Comparison of ENCODE assay signal across 13 mouse cellular contexts in genomic region chr7:81604991-81605390, GRCm38 (mm10). TPM values are rescaled to one million over a fixed set of nuclear protein-coding genes. Genes with fewer than 3 reads are reported as not detected.
"Had no signal": no experiment of that assay in that cellular context is flagged by ENCODE, and none has a peak within 500 bp of the region (broad histone marks: within the 10 kb centered on the region; RNA-seq: fewer than 3 reads in every experiment).

No protein-coding gene starts in this region.

- H3K4me3 ChIP-seq: limb, embryonic 15.5 days; midbrain, embryonic 13.5 days; myocyte; neural tube, embryonic 15.5 days had no signal

- DNase-seq: kidney, adult 8-10 months; kidney, postnatal 25 days; layer of hippocampus, adult 9-11 months; layer of hippocampus, postnatal 36 days; right cerebral cortex, adult 18-20 months; thymus, postnatal 4 days had no signal

- H3K27me3 ChIP-seq: limb, embryonic 15.5 days; midbrain, embryonic 13.5 days; neural tube, embryonic 15.5 days had no signal

- H3K9ac ChIP-seq: limb, embryonic 15.5 days; midbrain, embryonic 13.5 days; neural tube, embryonic 15.5 days had no signal

- H3K4me1 ChIP-seq: limb, embryonic 15.5 days; midbrain, embryonic 13.5 days; neural tube, embryonic 15.5 days had no signal

- H3K36me3 ChIP-seq: limb, embryonic 15.5 days; midbrain, embryonic 13.5 days had no signal

- H3K9me3 ChIP-seq: limb, embryonic 15.5 days; midbrain, embryonic 13.5 days; neural tube, embryonic 15.5 days had no signal

- H3K4me2 ChIP-seq: limb, embryonic 15.5 days; midbrain, embryonic 13.5 days; neural tube, embryonic 15.5 days had no signal

- H3K27ac ChIP-seq: limb, embryonic 15.5 days; midbrain, embryonic 13.5 days; neural tube, embryonic 15.5 days had no signal

- ATAC-seq: inflammation-experienced regulatory T-cells, adult 6 months; intestine, postnatal 0 days; midbrain, embryonic 13.5 days had no signal

RNA-seq across cellular contexts. Expression of gene Fsd2, which starts 38.2 kb away (rescaled TPM):
- total RNA-seq: megakaryocyte-erythroid progenitor cell, adult 5-6 weeks had no signal
